In the genomic region with DNA sequence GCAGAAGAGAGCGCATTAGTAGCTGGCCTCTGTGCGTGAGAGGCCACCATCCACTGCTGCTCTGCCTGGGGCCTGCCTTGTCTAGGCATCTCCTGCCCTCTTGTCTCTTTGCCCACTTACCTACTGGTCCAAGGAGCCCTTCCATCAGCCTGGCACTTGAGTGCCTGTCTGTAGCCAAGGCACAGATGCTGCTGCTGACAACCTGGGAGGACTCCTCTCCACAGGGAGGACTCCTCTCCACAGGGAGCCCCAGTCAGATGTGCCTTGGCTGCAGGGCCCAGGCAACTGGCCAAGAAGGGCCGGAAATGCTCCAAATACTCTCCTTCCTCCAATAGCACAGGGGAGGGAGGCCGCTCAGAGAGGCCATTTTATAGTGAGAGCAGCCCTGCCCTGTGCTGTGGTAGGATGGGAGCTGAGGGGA, we compare ENCODE assay signal across 8 mouse cellular contexts. TPM values are rescaled to one million over a fixed set of nuclear protein-coding genes. Genes with fewer than 3 reads are reported as not detected.
DNase-seq lines count a peak whose midpoint lies in the region; ATAC-seq lines count a peak whose summit lies in the region.

No protein-coding gene starts in this region.

- 47% methylated on average over 4 of the region's 4 CpGs for WGBS in intestine, embryonic 16.5 days
- WGBS in stomach, embryonic 15.5 days: 44% methylated on average over 4 of the region's 4 CpGs

- H3K9ac ChIP-seq in intestine, embryonic 16.5 days (ENCODE audit: low read depth, low read length): peak overlapping the region; percentile 42
- no peak overlapping the region for H3K9ac ChIP-seq in stomach, embryonic 15.5 days

- no peaks in the 10 kb centered on the region for H3K27me3 ChIP-seq in intestine, embryonic 16.5 days (replicated peaks; ENCODE audit: control insufficient read depth, insufficient read depth, low read length)
- no peaks in the 10 kb centered on the region for H3K27me3 ChIP-seq in stomach, embryonic 15.5 days (replicated peaks)

- ATAC-seq in intestine, embryonic 16.5 days: peak; percentile 60
- peak; percentile 44 for ATAC-seq in megakaryocyte progenitor cell, adult 5-6 weeks (replicated peaks; ENCODE audit: poor library complexity)
- ATAC-seq in stomach, embryonic 15.5 days (ENCODE audit: insufficient read depth, low FRiP score, low read depth): peak; percentile 63
- ATAC-seq in activated CD4-positive, CD25-positive, alpha-beta regulatory T cell, adult 4 months: no peak

- H3K27ac ChIP-seq in intestine, embryonic 16.5 days (ENCODE audit: low read length): peak overlapping the region; percentile 86
- peak overlapping the region; percentile 85 for H3K27ac ChIP-seq in stomach, embryonic 15.5 days

- peak overlapping the region; percentile 18 for H3K4me2 ChIP-seq in intestine, embryonic 16.5 days (ENCODE audit: low read depth, low read length)
- H3K4me2 ChIP-seq in stomach, embryonic 15.5 days: peak overlapping the region; percentile 35

- no peak overlapping the region for H3K4me3 ChIP-seq in intestine, embryonic 16.5 days (ENCODE audit: low read length)
- no peak overlapping the region for H3K4me3 ChIP-seq in stomach, embryonic 15.5 days (replicated peaks)

- H3K36me3 ChIP-seq in intestine, embryonic 16.5 days (ENCODE audit: control insufficient read depth, insufficient read depth, low read length): no peaks in the 10 kb centered on the region; the same call in 1 of the 2 replicates
- peaks cover 7% of the 10 kb centered on the region for H3K36me3 ChIP-seq in stomach, embryonic 15.5 days

- no peaks in the 10 kb centered on the region for H3K9me3 ChIP-seq in intestine, embryonic 16.5 days (ENCODE audit: control insufficient read depth, low read length)
- H3K9me3 ChIP-seq in stomach, embryonic 15.5 days: no peaks in the 10 kb centered on the region

- H3K4me1 ChIP-seq in intestine, embryonic 16.5 days (ENCODE audit: control insufficient read depth, insufficient read depth, low read length): peaks cover 90% of the 10 kb centered on the region
- peaks cover 93% of the 10 kb centered on the region for H3K4me1 ChIP-seq in stomach, embryonic 15.5 days

- intact Hi-C loops in gastrocnemius, postnatal 36 days (cut with DNase I): no loop called here
- intact Hi-C loops in left cerebral cortex, postnatal 36 days (cut with DNase I): no loop called here

- peak; percentile 85 to 93 for DNase-seq in adrenal gland, adult (ENCODE audit: inconsistent age in 2 of 2, low spot score in 1 of 2)
- peak; percentile 98 for DNase-seq in cerebellum, postnatal 10 days
- peak; percentile 90 for DNase-seq in gastrocnemius, postnatal 36 days
- peak; percentile 60 to 69 for DNase-seq in left cerebral cortex, postnatal 36 days (ENCODE audit: low spot score in 2 of 2)

RNA-seq across cellular contexts. Expression of a gene that starts 8.0 kb away (rescaled TPM):
- total RNA-seq in gastrocnemius, postnatal 36 days (2021): 100 to 1,000 TPM in 1 of 2 experiments, 10 to 100 TPM in 1; 83.2 to 103 TPM
- polyA plus RNA-seq in intestine, embryonic 16.5 days (2015; fragmentation: Nextera tagmentation; extraction: Ambion mirVana): 41.2 and 44.0 TPM in 2 replicates
- total RNA-seq in left cerebral cortex, postnatal 36 days (2021): 10 to 100 TPM; 72.0 to 74.1 TPM
- 40.3 and 42.1 TPM in 2 replicates for total RNA-seq in megakaryocyte progenitor cell, adult 5-6 weeks (2015)
- total RNA-seq in megakaryocyte progenitor cell, adult 5-6 weeks (2017): 16.1 and 20.9 TPM in 2 replicates
- 57.0 and 63.2 TPM in 2 replicates for polyA plus RNA-seq in stomach, embryonic 15.5 days (2015; fragmentation: Nextera tagmentation; extraction: Ambion mirVana)
- polyA plus RNA-seq in activated CD4-positive, CD25-positive, alpha-beta regulatory T cell, adult 4 months (2017; shearing (Covaris generic)): 10 to 100 TPM; 29.8 to 35.8 TPM

RNA-seq across cellular contexts. Expression of a gene that starts 14.0 kb away (rescaled TPM):
- total RNA-seq in gastrocnemius, postnatal 36 days (2021): 1 to 10 TPM; 1.8 to 2.0 TPM
- 0.21 and 0.28 TPM in 2 replicates for polyA plus RNA-seq in intestine, embryonic 16.5 days (2015; fragmentation: Nextera tagmentation; extraction: Ambion mirVana)
- total RNA-seq in left cerebral cortex, postnatal 36 days (2021): under 1 TPM; 0.16 to 0.20 TPM
- not detected in 2 replicates for total RNA-seq in megakaryocyte progenitor cell, adult 5-6 weeks (2015)
- total RNA-seq in megakaryocyte progenitor cell, adult 5-6 weeks (2017): 0.03 TPM in 1 of 2 replicates, not detected in the other
- 0.52 and 0.60 TPM in 2 replicates for polyA plus RNA-seq in stomach, embryonic 15.5 days (2015; fragmentation: Nextera tagmentation; extraction: Ambion mirVana)
- polyA plus RNA-seq in activated CD4-positive, CD25-positive, alpha-beta regulatory T cell, adult 4 months (2017; shearing (Covaris generic)): not detected

RNA-seq across cellular contexts. Expression of a gene that starts 44.1 kb away (rescaled TPM):
- 10 to 100 TPM; 20.5 to 21.7 TPM for total RNA-seq in gastrocnemius, postnatal 36 days (2021)
- polyA plus RNA-seq in intestine, embryonic 16.5 days (2015; fragmentation: Nextera tagmentation; extraction: Ambion mirVana): 85.7 and 100 TPM in 2 replicates
- total RNA-seq in left cerebral cortex, postnatal 36 days (2021): 10 to 100 TPM; 21.7 to 28.8 TPM
- 46.6 and 48.6 TPM in 2 replicates for total RNA-seq in megakaryocyte progenitor cell, adult 5-6 weeks (2015)
- 42.8 and 45.6 TPM in 2 replicates for total RNA-seq in megakaryocyte progenitor cell, adult 5-6 weeks (2017)
- 79.9 and 85.2 TPM in 2 replicates for polyA plus RNA-seq in stomach, embryonic 15.5 days (2015; fragmentation: Nextera tagmentation; extraction: Ambion mirVana)
- polyA plus RNA-seq in activated CD4-positive, CD25-positive, alpha-beta regulatory T cell, adult 4 months (2017; shearing (Covaris generic)): 10 to 100 TPM; 42.5 to 57.1 TPM

RNA-seq across cellular contexts. Expression of a gene that starts 54.7 kb away (rescaled TPM):
- 10 to 100 TPM in 1 of 2 experiments, 1 to 10 TPM in 1; 8.2 to 10.0 TPM for total RNA-seq in gastrocnemius, postnatal 36 days (2021)
- polyA plus RNA-seq in intestine, embryonic 16.5 days (2015; fragmentation: Nextera tagmentation; extraction: Ambion mirVana): 42.4 and 48.3 TPM in 2 replicates
- total RNA-seq in left cerebral cortex, postnatal 36 days (2021): 10 to 100 TPM in 1 of 2 experiments, 1 to 10 TPM in 1; 9.2 to 10.6 TPM
- total RNA-seq in megakaryocyte progenitor cell, adult 5-6 weeks (2015): 36.5 and 46.6 TPM in 2 replicates
- 22.7 and 30.9 TPM in 2 replicates for total RNA-seq in megakaryocyte progenitor cell, adult 5-6 weeks (2017)
- polyA plus RNA-seq in stomach, embryonic 15.5 days (2015; fragmentation: Nextera tagmentation; extraction: Ambion mirVana): 54.3 and 55.2 TPM in 2 replicates
- polyA plus RNA-seq in activated CD4-positive, CD25-positive, alpha-beta regulatory T cell, adult 4 months (2017; shearing (Covaris generic)): 10 to 100 TPM; 19.8 to 23.9 TPM

RNA-seq across cellular contexts. Expression of a gene that starts 54.8 kb away (rescaled TPM):
- under 1 TPM in 1 of 2 experiments, not detected in 1; 0.10 TPM for total RNA-seq in gastrocnemius, postnatal 36 days (2021)
- polyA plus RNA-seq in intestine, embryonic 16.5 days (2015; fragmentation: Nextera tagmentation; extraction: Ambion mirVana): 0.49 and 0.61 TPM in 2 replicates
- total RNA-seq in left cerebral cortex, postnatal 36 days (2021): not detected
- total RNA-seq in megakaryocyte progenitor cell, adult 5-6 weeks (2015): 0.07 TPM in 1 of 2 replicates, not detected in the other
- total RNA-seq in megakaryocyte progenitor cell, adult 5-6 weeks (2017): not detected in 2 replicates
- 1.1 and 1.5 TPM in 2 replicates for polyA plus RNA-seq in stomach, embryonic 15.5 days (2015; fragmentation: Nextera tagmentation; extraction: Ambion mirVana)
- polyA plus RNA-seq in activated CD4-positive, CD25-positive, alpha-beta regulatory T cell, adult 4 months (2017; shearing (Covaris generic)): under 1 TPM in 1 of 2 experiments, not detected in 1; 0.52 TPM
